Mouse (Mus musculus): ENCODE measurements around the gene Gfpt1.

DNA sequence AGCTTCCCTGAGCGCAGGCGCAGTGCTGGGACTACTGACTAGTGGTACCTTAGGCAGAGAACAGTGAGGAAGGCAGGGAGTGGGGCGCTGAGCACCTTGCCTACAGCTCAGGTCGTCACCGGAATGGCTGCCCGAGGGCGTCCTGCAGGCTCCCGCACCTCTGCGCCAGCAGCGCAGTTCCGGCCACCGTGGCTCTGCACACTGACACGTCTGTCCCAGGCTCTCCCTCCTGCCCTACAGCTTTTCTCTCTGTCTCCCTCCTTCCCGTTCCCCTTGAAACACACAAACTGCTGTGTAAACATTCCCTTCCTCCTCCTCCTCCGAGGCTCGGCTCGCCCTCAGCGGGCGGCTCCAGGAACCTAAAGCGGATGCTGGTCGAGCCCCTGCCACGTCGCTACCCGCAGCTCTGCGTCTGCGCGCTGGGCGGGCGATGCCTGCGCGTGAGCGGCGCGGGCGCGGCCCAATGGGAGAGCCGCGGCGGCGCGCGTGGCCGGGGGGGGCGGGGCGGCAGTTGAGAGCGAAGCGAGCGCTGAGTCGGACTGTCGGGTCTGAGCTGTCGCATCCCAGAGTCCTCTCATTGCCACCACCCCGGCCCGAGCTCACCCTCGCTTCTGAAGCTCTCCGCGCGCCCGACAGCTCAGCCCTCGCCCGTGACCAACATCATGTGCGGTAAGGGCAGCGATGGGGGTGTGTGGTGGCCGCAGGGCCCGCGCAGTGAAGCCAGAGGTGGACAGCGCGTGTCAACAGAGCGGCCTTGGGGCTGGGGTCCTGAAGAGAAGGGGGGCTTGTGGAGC, at the start of gene Gfpt1:
- TF ChIP-seq GATA1 (IDR thresholded peaks at IDR 0.05; ENCODE audit: borderline replicate concordance, low read length) (no peak), FLI1 (IDR thresholded peaks at IDR 0.05; ENCODE audit: low read length) (no peak)
